Mouse (Mus musculus) adrenal gland, postnatal 10 days (tissue): ENCODE measurements at regions not wholly inside any gene's neighbourhood (a gene's known extent, or its start where the extent isn't known, plus 50 kb on each side); places are given as distances from the start of the nearest gene placed in this dataset.

ENCODE experiments used
- DNase-seq: peaks from one replicate; pipeline ENCODE4 v3.0.0; 2021; ENCODE audit warnings: mixed read lengths

GRCm38 (mm10) chr1:15155046-15155445 is 938.1 kb downstream of the 4930444P10Rik start:
- no peak for DNase-seq

GRCm38 (mm10) chr1:15153952-15154351 is 939.2 kb downstream of the 4930444P10Rik start:
- DNase-seq, result no peak

- DNase-seq, result no peak
Observed at GRCm38 (mm10) chr1:15143922-15144591, 949.1 kb downstream of the 4930444P10Rik start.

- DNase-seq, result no peak
Observed at GRCm38 (mm10) chr1:15118462-15118861, 974.7 kb downstream of the 4930444P10Rik start.

GRCm38 (mm10) chr1:15111420-15111819 is 981.7 kb downstream of the 4930444P10Rik start:
- DNase-seq, result no peak

GRCm38 (mm10) chr1:15070331-15070730 is 1022.8 kb downstream of the 4930444P10Rik start:
- DNase-seq, result peak; percentile 25

- no peak for DNase-seq
Observed at GRCm38 (mm10) chr1:15034047-15034446, 1059.1 kb downstream of the 4930444P10Rik start.

GRCm38 (mm10) chr1:15018460-15018779 is 1074.7 kb downstream of the 4930444P10Rik start:
- no peak for DNase-seq

GRCm38 (mm10) chr1:15017689-15018459 is 1075.3 kb downstream of the 4930444P10Rik start:
- DNase-seq, result no peak

GRCm38 (mm10) chr1:15007663-15008344 is 1085.3 kb downstream of the 4930444P10Rik start:
- no peak for DNase-seq

- DNase-seq, result no peak
Observed at GRCm38 (mm10) chr1:14995348-14995747, 1097.8 kb downstream of the 4930444P10Rik start.

- peak; percentile 14 for DNase-seq
Observed at GRCm38 (mm10) chr1:14980093-14980711, 1112.9 kb downstream of the 4930444P10Rik start.
